Mouse (Mus musculus): ENCODE data around the gene B230118H07Rik.
"Not testable (repeated sequence)": the region's sequence is repeated elsewhere in the genome, so short reads cannot be mapped to it uniquely, and the experiment has no call there.

B230118H07Rik gene

GRCm38 (mm10) chr2:101581418-101581817, 67.9 kb downstream of the B230118H07Rik start:
- no peak for DNase-seq

DNA sequence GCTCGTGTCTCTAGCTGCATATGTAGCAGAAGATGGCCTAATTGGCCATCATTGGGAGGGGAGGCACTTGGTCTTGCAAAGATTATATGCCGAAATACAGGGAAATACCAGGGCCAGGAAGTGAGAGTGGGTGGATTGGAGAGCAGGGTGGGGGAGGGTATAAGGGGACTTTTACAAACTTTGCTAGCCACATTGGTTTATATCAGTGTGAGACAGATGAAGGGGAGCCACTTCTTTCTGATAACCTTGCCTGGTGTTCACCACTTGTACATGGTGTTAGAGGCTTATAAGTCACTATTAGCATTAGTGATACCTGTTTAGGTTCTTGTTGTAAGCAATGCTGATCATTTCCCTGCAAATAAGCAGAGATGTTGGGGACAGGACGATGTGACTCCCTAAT, 68.4 kb downstream of the B230118H07Rik start:
- DNase-seq = no peak

GRCm38 (mm10) chr2:101580428-101580827, 68.9 kb downstream of the B230118H07Rik start:
- no peak for DNase-seq

GRCm38 (mm10) chr2:101580027-101580426, 69.3 kb downstream of the B230118H07Rik start:
- DNase-seq = no peak

DNA sequence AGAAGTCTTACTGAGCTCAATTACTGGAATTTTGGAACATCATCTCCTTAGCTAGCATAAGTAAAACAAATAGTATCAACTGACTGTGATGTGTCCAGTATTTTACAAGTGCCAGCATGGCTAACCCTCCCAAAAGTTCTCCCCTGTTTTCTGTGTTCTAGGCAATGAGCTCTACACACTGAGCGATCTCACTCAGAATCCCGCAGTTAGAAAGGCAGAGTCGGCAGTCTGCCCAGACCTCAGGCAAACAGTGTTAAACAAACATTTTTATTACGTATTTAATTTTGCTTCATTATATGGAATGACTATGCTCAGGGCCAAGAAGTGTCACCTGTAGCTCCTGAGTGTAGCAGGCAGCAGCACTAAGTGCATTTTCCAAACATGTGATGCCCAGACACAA, 72.1 kb downstream of the B230118H07Rik start:
- DNase-seq = no peak

DNA sequence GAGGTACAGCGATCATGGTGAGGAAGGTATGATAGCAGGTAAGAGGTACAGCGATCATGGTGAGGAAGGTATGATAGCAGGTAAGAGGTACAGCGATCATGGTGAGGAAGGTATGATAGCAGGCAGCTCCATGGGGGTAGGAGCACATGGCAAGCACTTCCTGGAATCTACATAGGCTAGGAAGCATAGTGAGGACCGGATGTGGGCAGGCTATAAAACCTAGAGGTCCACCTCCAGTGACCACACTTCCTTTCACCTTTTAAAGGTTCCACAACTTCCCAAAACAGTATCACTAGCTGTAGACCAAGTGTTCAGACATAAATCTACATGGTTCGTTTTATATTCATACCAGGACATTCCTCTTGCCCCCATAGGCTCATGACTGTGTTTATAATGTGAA, 80.1 kb downstream of the B230118H07Rik start:
- no peak for DNase-seq

DNA sequence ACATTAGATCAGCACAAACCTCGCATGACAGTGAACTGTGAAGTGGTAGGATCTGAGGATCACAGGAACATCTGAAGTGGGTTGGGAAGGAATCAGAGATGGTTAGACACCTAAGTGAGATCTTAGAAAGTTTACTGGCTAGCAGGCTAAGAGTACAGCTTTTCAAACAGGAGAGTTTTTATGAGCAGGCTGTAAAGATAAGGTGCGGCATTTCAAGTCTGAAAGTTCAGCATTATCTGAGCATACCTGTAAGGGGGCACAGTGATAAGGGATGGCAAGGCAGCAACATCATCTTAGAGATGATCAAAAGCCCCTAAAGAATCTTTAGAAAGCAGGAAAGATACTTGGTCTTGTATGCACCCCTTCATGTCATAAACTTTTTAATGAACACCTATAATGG, 81.8 kb downstream of the B230118H07Rik start:
- DNase-seq = no peak

- no peak for DNase-seq
Observed at GRCm38 (mm10) chr2:101563776-101564175, 85.6 kb downstream of the B230118H07Rik start.

DNA sequence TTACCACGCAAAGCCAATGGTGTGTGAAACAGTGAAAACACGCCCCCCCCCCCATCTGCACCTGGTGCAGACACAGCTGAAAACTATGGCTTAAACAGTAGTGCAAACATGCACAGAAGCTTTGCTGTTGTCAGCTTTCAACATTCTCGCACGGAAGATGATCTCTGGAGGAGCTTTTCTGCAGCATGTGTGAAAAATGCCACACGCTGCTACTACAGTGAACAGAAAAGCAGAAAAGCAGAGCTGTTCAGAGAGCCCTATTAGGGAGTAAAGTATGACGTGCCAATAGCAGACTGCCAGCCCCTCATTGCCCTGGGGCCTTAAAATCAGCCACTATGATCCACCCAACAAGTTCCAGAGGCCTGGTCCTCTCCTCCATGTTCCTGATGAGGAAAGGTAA, 86.1 kb downstream of the B230118H07Rik start:
- no peak for DNase-seq

DNA sequence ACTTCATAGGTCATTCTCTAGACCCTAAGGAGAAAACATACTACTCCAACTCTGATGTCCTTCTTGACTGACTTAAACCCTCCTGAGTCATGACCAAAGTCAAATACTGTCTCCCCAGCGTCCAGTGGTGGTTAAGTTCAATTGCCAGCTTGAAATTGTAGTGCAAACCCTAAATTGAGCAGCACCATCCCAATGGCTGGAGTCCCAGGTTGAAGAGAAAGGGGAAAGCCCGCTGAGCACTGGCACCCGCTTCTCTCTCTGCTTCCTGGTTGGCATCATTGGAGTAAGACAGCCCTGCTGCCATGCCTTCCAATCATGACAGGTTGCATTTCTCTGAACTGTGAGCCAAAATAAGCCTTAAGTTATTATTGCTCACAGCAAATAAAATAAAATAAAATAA, 89.9 kb downstream of the B230118H07Rik start:
- no peak for DNase-seq

- DNase-seq = peak; percentile 3
Observed at GRCm38 (mm10) chr2:101555886-101556285, 93.4 kb downstream of the B230118H07Rik start.

DNA sequence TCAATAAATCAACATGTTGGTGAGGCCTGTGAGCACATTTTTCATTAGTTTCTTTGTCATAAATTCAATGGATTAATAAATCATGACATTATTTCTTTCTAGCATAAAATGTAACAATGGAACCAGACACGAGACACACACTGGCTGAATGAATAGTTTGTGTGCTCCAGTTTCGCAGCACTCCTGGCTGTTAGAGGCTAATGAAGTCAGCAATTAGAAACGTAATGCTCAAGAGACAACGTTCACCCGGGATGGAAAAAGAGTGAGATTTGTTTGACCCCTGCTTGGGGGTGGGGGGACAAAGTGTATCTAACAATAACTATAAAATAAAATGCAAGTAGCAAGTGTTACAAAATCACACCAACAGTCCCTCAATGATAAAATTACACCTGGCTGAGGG, 95.5 kb downstream of the B230118H07Rik start:
- DNase-seq = no peak

GRCm38 (mm10) chr2:101552301-101552700, 97.0 kb downstream of the B230118H07Rik start:
- no peak for DNase-seq

- no peak for DNase-seq
Observed at GRCm38 (mm10) chr2:101551026-101551719, 98.2 kb downstream of the B230118H07Rik start.

DNA sequence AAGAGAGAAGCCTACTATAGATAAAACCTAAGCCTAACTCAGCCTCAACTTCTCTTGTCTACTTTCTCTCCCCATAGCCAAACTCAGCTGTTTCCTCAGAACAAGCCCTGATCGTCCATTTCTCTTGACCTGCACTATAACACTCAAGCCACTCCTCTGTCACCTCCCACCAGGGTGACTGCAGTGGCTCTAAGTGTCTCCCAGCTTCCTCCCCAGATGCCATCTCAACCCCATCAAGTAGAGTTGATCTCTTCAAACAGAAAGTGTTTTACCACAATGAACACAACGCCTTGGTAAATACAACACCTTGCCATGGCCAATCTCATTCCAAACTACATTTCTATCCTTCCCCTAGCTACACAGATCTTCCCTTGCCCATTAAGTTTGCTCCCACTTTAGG, 99.2 kb downstream of the B230118H07Rik start:
- DNase-seq = no peak

DNA sequence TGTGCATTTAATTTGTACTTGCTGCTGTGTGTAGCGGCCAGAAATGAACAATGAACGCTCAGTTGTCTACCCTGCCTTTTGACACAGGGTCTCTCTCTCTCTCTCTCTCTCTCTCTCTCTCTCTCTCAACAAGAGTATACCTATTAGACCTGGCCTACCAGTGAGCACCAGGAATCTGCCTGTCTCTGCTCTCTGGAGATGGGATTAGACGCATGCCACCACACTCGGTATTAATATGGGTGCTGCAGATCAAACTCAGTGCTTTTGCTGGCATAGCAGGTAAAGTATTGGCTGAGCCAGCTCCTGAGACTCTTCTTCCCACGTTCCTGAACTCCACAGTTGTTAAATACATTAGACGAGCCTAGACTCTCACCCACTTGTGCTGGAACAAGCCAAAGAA, 100.5 kb downstream of the B230118H07Rik start:
- no peak for DNase-seq

DNA sequence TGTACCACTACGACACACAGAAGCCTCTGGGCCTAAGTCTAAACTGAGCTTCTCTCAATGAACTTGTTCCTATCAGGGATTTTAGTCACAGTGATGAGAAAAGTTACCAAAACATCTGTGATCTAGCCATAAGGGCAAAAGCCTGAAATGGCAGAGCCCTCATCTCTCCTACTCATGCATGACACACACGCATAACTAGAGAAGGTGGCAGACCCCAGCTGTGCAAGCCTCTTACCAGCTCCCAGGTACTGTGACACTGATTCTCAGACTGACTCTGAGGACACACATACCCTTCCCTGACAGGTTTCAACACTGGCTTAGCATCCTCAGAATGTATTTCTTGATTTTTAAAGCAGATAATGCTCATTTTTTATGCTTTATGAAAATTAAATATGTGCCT, 103.7 kb downstream of the B230118H07Rik start:
- no peak for DNase-seq

DNA sequence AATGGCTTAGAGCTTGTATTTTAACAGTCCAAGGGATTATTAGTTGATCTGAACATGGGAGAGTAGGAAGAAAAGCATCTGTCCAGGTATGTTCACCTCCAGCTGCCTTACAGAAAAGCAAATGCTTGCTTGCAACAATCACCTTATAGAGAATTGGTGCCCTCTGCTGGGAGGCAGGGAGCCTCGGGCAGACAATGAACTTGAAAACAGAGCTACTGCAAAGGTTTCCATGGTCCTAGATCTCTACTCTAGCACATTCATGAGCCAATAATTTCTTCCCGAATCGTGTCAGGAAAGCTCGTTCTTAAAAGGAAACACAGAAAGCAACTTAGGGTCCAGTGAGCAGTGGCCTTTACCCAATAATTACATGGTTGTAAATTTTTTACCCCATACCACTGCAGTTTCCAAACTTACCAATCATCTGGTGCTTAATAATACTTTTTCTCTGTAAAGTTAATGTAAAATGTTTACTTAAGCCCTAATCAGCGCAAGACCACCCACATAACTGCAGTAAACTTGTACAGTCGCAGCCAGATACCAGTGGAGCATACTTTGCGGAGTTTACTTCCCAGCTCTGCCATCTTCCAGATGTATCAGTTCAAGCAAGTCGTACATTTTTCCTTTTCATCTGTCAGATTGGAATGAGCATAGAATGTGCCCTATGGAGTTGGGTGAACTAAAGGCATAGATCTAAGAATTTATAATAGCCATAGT, 105.5 kb downstream of the B230118H07Rik start:
- no peak for DNase-seq

DNA sequence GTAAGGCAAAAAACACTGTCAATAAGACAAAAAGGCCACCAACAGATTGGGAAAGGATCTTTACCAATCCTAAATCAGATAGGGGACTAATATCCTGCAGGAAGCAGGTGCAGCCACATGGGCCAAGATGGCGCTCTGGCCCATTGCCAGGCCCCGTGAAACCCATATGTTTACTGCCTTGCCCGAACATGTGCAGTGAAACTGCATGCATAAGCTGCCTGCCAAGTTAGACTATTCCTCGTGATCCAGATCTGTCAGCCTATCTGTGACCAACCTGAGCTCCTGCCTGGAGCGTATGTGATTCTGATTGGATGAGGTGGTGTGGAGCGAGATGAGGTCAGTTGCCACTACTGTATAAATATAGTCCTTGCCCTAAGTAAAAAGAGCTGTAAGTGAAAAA, 112.4 kb downstream of the B230118H07Rik start:
- not testable (repeated sequence) for DNase-seq

- no peak for DNase-seq
Observed at GRCm38 (mm10) chr2:101533741-101534140, 115.6 kb downstream of the B230118H07Rik start.

DNA sequence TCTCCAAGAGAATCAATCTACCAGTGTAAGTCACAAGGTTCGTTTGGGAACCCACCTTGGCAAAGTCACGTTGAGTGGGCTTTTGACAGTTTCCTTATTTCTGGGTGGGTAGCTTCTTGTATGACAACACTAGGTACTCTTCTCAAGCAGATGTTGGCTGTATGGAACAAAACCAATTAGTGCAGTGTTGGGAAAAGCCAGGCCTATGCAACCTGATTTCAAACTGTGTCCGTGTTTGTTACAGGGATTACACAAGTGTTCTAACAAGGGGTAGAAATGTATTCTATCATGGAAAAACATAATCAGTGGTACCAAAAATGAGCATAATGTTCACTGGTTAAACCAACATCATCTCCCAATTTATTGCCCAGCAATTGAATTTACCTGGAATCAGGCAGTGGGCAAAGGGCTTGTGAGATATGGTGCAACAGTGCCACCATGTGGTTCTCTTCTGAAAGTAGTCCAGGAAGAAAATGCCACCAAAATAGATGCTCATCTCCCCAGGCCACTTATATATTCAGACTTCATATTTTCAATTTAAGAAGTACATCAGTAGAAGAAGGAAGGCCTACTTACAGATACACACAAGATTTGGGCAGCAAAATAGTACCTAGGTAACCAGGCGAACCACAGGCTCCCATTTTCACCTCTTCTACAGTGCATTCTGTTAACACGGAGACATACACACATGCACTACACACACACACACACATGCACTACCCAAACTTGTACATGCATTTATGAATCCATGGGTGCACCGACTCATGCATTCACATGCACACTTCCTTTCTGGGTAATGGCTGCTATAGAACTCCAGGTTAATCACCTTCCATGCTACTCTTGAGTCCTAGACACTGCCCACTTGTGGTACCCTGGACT, 123.6 kb downstream of the B230118H07Rik start:
- DNase-seq = peak; percentile 34

- no peak for DNase-seq
Observed at GRCm38 (mm10) chr2:101525091-101525490, 124.2 kb downstream of the B230118H07Rik start.

DNA sequence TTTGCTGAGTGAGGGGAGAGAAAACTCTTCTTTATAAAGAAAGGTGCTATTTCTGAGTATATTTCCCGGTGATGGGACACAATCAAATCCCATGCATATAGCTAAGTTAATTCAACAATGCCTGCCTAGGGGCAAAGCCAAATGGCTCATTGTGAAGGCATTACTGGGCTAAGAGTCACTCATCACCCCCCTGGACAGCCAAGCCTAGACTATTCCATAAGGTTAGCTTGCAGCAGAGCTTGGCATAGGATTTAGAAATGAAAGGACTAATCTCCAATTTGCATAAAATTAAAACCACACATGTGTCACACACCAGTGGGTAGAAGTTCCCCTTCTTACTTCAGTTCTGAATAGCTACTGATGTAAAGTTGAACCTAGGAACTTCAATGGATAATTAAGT, 128.8 kb downstream of the B230118H07Rik start:
- no peak for DNase-seq

- DNase-seq = no peak
Observed at GRCm38 (mm10) chr2:101519928-101520327, 129.4 kb downstream of the B230118H07Rik start.
